Mouse (Mus musculus) adrenal gland, postnatal 14 days (tissue): Measurements from ENCODE around the gene Lrriq4. TPM values are rescaled to one million over a fixed set of nuclear protein-coding genes. Genes with fewer than 3 reads are reported as not detected.
A peak's percentile ranks its signal among the peaks of the same experiment; 100 is the strongest.

ENCODE experiments used
- DNase-seq: peaks from one replicate; pipeline ENCODE4 v3.0.0; 2021; ENCODE audit warnings: mixed read lengths
- long read RNA-seq, 2 experiments: library from polyadenylated mRNA; stranded (forward); transcript quantifications; one replicate each; pipeline ENCODE4 v2.0.0; 2021
- total RNA-seq: library from RNA; stranded (reverse); gene quantifications from 2 replicates; pipeline ENCODE4 v1.2.3, GENCODE M21; 2021

Gene Lrriq4
- not detected in 2 replicates for total RNA-seq
- long read RNA-seq, experiment 1 = 0 reads
- long read RNA-seq, experiment 2 = 0 reads

GRCm38 (mm10) chr3:30644207-30644606 lies at the start of gene Lrriq4:
TSS of gene Lrriq4 (plus strand) at chr3:30644507.
- no peak for DNase-seq

GRCm38 (mm10) chr3:30595111-30595832 lies 49.0 kb upstream of the Lrriq4 start:
- peak; percentile 54 for DNase-seq

GRCm38 (mm10) chr3:30597271-30597670 lies 47.0 kb upstream of the Lrriq4 start:
- no peak for DNase-seq

DNA sequence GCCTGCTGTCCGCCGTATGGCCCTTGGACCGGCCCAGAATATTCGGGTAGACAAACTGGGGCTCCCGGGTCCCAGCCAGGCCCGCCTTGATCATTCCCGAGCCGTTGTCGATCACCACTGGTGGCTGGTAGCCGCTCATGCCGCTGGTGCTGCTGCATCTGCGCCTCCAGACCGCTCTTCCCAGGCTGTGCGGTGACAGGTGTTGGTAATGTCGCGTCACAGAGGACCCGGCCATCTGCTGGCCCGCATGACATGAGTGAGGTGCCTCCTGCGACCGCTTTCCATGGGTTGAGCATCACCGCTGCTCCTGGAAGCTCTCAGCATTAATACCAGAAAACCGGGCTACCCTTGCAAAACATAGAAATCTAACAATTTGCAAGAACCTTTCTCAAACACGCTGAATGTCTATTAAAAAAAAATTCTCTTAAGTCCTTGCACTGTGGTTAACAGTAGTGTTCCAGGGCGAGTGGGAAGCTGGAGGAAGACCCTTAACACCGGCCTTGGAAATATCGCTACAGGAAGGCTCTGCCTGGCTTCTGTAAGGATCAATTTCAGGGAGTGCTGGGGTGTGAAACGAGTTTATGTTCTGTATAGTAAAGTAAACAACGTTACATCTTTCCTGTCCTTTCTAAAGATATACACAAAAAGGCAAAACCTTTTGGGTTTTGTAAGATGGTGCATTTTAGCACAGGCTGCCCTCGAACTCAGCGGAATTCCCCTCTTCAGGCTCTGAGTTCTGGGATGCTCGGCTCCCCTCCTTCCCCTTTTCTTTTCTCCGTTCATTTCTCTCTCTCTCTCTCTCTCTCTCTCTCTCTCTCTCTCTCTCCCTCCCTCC lies 44.4 kb upstream of the Lrriq4 start, which contains the start of gene Actrt3:
Gene Actrt3, minus strand, starts transcription at position 229 of the 835 bp plus-strand sequence.
- peak; percentile 28 for DNase-seq

DNA sequence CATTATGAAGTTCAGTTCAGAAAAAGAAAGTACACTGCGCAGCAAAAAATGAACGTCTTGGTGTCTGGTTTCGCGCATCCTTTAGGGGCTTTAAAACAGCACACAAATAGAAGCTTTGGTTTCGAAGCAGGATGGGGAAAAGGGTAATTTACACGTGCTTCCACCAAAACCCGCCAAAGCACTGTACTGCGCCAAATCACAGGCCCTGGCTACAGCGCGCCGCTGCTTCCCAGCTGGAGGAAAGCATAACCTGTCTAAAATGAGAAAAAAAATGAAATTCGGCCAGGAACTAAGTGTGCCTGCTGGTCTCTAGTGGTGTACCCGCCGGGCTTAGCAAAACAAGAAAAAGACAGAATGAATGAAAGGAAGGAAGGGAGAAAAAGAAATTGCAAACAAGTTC lies 43.6 kb upstream of the Lrriq4 start:
- DNase-seq = peak; percentile 39

DNA sequence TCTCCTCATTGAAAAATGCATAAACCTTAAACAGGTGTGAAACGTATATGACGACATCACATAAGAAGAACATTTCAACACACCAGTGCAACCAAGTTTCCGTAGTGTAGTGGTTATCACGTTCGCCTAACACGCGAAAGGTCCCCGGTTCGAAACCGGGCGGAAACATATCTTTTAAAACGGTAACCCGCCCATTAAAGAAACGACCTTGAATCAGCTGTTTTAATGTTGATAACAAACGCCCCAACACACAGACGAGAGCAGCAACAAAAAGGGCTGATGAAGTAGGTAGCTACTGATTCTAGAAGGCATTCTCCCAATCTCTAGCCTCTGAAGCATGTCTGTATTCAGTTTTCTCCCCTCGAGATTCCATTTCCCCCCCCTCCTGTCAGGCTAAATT lies 43.1 kb upstream of the Lrriq4 start:
- peak; percentile 86 for DNase-seq

- no peak for DNase-seq
These were observed 42.7 kb upstream of the Lrriq4 start for GRCm38 (mm10) chr3:30601610-30602064.

DNA sequence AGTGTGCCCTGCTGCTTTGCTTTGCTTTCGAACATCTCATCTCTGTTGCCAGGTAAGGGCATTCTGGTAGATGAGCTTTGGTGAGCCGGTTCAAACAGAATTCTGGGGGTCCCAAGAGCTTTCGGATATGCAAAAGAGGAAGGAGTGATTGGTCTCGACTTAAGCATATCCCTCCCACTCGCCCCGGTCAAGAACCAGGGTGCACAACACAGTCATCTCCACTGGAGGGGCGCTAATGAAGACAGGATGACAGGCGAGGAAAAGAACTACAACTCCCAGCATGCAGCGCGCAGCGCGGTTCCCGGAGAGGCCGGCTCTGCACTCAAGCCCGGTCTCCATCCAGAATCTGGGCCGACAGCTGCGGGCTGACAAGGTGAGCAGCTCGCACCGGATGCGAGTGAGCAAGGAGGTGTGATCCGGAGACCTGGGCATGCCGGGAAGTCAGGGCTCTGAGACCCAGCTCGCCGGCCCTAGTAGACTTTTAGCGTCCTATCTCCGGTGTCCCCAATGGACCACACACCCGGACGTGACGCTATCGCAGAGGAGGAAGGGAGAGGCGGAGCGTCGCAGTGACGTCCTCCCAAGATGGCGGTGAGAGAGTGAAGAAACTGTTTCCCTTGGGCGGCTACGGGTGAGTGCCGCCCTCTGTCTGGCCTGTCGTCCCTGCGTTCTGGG lies 42.1 kb upstream of the Lrriq4 start, which contains the start of gene Mynn:
Gene Mynn, plus strand, starts transcription at position 1 of the 675 bp plus-strand sequence.
- DNase-seq = peak; percentile 96

- peak; percentile 90 for DNase-seq
These were observed 41.6 kb upstream of the Lrriq4 start for GRCm38 (mm10) chr3:30602740-30603098.

DNA sequence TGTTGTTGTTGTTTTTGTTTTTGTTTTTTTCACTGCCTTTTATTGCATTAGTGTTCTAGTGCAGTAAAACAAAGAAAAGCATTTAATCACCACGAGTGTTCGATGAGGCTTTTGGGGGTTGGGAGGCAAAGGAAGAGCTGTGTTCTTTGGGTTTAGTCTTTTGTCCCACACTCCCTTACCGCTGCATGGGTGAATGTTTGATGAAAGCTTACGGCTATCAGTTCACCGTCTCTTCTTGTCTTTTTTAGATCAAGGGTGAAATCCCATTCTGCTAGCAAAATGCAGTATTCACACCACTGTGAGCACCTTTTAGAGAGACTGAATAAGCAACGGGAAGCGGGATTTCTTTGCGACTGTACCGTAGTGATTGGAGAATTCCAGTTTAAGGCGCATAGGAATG lies 41.1 kb upstream of the Lrriq4 start:
- DNase-seq = no peak

DNA sequence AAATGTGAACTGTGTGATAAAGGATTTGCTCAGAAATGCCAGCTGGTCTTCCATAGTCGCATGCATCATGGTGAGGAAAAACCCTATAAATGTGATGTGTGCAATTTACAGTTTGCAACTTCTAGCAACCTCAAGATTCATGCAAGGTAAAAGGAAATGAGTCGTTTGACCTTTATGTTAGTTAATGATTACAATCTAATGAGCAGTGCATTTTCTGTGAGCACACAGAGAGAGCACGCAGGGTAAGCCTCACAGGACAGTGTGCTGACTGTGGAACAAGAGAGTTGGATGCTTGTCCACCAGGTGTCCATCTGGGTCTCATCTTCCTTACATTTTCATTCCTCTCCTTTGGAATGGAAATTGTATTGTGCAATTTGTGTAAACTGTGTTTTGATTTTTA lies 35.3 kb upstream of the Lrriq4 start:
- no peak for DNase-seq

GRCm38 (mm10) chr3:30610930-30611329 lies 33.4 kb upstream of the Lrriq4 start:
- no peak for DNase-seq

DNA sequence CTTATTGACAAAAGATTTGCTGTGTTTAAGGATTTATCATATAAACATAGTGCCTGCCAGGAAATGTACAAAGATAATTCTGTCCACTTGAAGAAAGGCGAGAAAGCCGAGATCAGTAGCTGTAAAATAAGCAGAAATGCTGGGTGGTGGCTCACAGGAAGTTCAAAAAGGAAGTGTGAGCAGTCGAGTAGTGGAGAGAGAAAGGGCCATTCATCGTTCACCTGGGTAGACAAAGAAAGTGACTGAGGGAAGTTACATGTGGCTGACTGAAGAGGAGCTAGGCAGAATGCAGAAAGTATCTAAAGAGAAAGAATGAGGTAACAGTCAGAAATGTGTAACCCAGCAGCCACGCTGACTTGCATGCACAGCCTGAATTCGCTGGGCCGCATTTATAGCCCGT lies 24.2 kb upstream of the Lrriq4 start:
- DNase-seq = no peak

DNA sequence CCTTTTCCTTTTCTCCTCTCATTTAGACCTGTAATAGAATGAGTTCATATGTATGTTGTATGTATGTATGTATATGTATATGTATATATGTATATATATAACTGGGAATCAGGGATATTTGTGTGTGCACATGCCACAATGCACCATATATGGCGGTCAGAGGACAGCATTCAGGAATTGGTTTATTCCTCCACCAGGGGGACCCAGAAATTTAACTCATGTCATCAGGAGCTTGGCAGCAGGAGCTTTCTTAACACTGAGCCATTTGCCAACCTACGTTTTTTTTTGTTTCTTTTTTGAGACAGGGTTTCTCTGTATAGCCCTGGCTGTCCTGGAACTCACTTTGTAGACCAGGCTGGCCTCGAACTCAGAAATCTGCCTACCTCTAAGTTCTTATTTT lies 10.6 kb upstream of the Lrriq4 start:
- DNase-seq = no peak

DNA sequence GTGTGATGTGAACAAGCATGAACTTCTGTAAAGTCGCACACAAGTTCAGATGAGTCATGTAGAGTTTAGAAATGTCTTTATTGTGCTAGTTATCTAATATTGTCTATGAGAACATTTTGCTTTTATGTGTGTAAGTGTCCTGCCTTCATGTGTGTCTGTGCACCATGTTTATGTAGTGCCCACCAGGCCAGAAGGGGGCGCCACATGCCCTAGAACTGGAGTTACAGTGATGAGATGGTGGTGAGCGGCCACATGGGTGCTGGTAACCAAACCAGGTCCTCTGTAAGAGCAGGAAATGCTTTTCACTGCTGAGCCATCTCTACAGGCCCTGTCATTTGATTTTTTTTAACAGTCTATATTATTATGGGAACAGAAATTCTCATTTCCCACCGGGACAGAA lies 8.7 kb upstream of the Lrriq4 start:
- DNase-seq = no peak

GRCm38 (mm10) chr3:30646761-30647160 lies 2.5 kb downstream of the Lrriq4 start:
- no peak for DNase-seq

DNA sequence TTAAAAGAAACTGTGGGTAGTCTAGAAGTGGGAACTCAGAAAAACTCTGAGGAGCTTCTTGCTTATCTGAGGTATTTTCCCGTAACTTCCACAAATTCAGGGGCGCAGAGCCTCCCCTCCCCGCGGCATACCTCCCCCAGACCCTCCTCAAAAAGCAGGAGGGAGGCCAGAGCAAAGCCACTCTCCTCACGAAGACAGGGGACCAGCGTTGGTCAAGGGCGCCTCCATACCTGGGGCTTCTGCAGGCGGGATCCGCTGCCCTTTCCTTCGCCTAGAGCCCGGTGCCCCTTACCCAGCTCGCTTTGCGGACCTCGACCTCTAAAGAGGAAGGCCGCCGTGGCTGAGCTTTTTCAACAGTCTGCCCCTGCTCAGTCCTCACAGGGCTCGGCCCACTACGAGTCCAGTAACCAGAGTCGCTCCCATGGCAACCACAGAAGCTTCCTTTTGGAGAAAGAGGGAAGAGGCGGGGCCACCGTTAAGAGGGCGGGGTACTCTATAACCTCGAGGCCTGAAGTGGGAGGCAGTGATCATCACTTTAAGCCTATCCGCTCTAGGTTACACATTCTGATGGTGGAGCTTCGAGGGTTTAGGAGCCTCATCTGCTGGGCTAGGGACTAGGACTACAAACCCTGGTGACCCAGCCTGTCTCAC lies 3.3 kb downstream of the Lrriq4 start, which contains the start of gene Lrrc34:
Gene Lrrc34, minus strand, starts transcription at position 430 of the 651 bp plus-strand sequence.
- DNase-seq = peak; percentile 63

DNA sequence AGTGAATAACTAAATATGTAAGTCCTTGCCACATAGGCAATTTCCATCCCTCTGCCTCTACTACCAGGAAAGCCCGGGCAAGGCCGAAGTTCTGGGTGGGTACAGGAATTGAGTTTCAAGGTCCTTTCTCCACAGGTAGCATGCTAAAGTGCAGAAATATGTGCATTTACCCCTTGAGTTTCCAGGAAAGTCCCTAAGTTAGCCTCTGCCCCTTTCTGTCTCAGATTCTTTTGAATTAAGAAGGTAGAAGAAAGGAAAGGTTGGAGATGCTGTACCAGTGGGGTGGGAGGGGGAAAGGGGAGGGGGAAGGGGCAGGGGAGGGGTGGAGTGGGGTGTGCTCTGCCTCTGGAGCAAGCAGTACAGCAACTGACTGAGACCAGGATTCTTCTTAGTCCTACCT lies 4.2 kb downstream of the Lrriq4 start:
- DNase-seq = no peak

GRCm38 (mm10) chr3:30650062-30650841 lies 5.9 kb downstream of the Lrriq4 start:
- DNase-seq = peak; percentile 12

DNA sequence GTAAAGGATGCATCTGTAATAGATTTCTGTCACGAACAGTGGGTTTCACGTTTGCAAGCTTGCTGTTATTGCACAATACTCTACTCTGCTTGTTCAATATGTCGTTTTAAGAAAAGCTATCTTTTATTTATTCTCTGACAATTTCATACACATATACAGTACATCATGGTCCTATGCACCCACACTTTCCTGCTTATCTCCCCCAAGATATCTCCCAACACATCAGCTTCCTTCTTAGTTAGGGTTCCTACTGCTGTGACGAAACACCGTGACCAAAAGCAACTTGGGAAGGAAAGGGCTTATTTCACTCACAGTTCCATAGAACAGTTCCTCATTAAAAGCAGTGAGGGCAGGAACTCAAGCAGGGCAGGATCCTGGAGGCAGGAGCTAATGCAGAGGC lies 11.6 kb downstream of the Lrriq4 start:
- DNase-seq = no peak

DNA sequence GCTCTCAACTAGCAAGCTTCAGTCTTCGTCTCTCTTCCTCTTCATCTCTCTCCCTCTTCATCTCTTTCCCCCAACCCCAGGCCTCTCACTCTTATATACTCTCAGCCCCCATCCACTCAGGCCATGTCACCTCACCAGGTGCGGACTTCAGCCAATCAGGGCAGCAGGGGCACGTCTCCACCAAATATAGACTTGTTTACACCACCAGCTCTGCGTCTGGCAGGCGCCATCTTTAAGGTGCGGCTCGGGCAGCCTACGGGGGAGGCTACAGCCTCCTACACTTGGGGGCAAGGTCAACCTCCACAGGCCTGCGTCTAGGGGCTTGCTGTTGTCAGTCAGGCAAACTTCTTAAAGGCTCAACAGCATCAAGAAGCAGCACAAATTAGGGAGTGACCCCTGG lies 14.2 kb downstream of the Lrriq4 start:
- DNase-seq = no peak
